Mouse (Mus musculus) testis, adult 2 months (tissue): ENCODE results near the gene Uckl1.

Experiments
- CTCF ChIP-seq: fragments of 200-500 bp; IDR thresholded peaks from 2 replicates; pipeline ENCODE4 v1.5.1; 2012; ENCODE audit warnings: low read depth, mild to moderate bottlenecking, inconsistent platforms, low read length, moderate library complexity; ENCODE audit not compliant: control insufficient read depth, insufficient read depth, insufficient replicate concordance
- POLR2A ChIP-seq: fragments of 200-500 bp; IDR thresholded peaks from 2 replicates; pipeline ENCODE4 v1.6.1; 2012; ENCODE audit warnings: low read depth, mild to moderate bottlenecking, inconsistent platforms, low read length, moderate library complexity; ENCODE audit not compliant: control insufficient read depth

- TF ChIP-seq CTCF (no peak), POLR2A (no peak)
Measured at GRCm38 (mm10) chr2:181576613-181577012, 8.1 kb downstream of the Uckl1 start.
